16 mouse cellular contexts compared by ENCODE assay signal in the genomic region with DNA sequence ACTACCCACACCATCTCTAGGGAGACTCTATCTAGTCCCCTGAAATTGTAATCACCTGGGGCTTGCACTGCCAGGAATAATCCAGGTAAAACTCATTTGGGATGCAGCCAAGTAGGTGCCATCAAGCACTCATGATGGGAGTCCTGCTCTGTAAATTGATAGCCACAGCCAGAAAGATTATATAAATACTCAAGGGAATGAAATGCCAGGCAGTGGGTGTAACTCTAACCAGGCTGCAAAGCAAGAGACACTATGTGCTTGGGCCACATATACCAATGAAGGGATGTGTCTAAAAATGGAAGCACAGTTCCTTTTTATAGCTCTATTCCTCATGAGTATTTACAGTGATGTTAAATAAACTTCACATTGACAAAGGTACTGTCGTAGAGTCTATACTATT. TPM values are rescaled to one million over a fixed set of nuclear protein-coding genes. Genes with fewer than 3 reads are reported as not detected.
"Had no signal": no experiment of that assay in that cellular context is flagged by ENCODE, and none has a peak within 500 bp of the region (broad histone marks: within the 10 kb centered on the region; RNA-seq: fewer than 3 reads in every experiment).

No protein-coding gene starts in this region.

- ATAC-seq: liver, embryonic 12.5 days had no signal

- H3K27me3 ChIP-seq: kidney, embryonic 15.5 days; limb, embryonic 15.5 days; liver, embryonic 12.5 days; neural tube, embryonic 15.5 days had no signal

- H3K9ac ChIP-seq: kidney, embryonic 15.5 days; limb, embryonic 15.5 days; liver, embryonic 12.5 days; lung, embryonic 14.5 days; neural tube, embryonic 15.5 days had no signal

- DNase-seq: kidney, postnatal 14 days; lung, embryonic 14.5 days; lung, postnatal 10 days; lung, postnatal 4 days; right cerebral cortex, adult 18-20 months; right cerebral cortex, postnatal 25 days; thymus, adult 18-20 months; thymus, postnatal 14 days had no signal

- H3K9me3 ChIP-seq: kidney, embryonic 15.5 days; limb, embryonic 15.5 days; liver, embryonic 12.5 days; midbrain, embryonic 10.5 days; neural tube, embryonic 15.5 days had no signal

- H3K4me1 ChIP-seq: kidney, embryonic 15.5 days; limb, embryonic 15.5 days; liver, embryonic 12.5 days; midbrain, embryonic 10.5 days had no signal

- H3K4me2 ChIP-seq: kidney, embryonic 15.5 days; limb, embryonic 15.5 days; liver, embryonic 12.5 days; lung, embryonic 14.5 days; neural tube, embryonic 15.5 days had no signal

- H3K4me3 ChIP-seq: kidney, embryonic 15.5 days; limb, embryonic 15.5 days; liver, embryonic 12.5 days; midbrain, embryonic 10.5 days; myocyte; neural tube, embryonic 15.5 days had no signal

- H3K36me3 ChIP-seq: kidney, embryonic 15.5 days; limb, embryonic 15.5 days; liver, embryonic 12.5 days; midbrain, embryonic 10.5 days; neural tube, embryonic 15.5 days had no signal

- H3K27ac ChIP-seq: kidney, embryonic 15.5 days; limb, embryonic 15.5 days; liver, embryonic 12.5 days; midbrain, embryonic 10.5 days; neural tube, embryonic 15.5 days; stomach, postnatal 0 days had no signal

RNA-seq across cellular contexts. Expression of gene Aldh1a1, which starts 56.9 kb away (rescaled TPM):
- polyA plus RNA-seq: myocyte; neural tube, embryonic 11.5 days had no signal
